Mouse (Mus musculus) cerebellum, postnatal 36 days (tissue): ENCODE measurements around the gene Alpk1.

ENCODE experiments used
- DNase-seq, 2 experiments: peaks; one replicate each; pipeline ENCODE4 v3.0.0; 2021 to 2022; ENCODE audit warnings: mixed read lengths in 2 of 2

Alpk1 gene

DNA sequence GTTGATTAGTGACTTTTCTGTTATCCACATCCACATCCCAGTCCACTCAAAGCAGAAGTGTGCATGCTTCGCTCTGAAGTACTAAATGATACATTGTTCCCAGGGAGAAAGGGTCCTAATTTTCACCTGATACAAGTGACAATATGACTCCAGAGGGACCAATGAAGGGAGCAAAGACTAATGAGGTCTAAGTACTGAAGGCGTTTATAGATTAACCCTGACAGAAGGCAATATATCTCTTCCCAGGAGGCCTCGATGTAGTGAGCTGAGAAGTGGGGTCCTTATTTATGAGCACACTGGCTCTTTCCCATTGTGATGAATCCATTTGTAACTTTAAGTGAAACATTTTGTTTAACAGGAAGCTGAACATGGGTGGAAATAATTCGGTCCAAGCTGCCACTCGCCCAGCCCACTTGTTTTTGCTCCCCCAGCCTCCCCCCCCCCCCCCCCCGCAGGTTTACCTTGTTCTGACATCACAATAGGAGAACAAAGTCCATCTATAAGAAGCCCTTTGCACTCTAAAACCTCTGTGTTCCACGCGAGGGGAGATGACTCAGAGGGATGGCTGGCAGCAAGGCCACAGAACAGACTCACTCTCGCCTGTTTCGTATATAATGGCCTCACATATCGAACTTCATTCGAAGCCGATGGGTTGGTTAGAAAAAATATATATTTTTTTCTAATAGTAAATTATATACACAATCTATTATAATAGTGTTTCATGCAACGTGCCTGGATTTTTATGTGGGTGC, 36.5 kb downstream of the Alpk1 start:
- no peak for DNase-seq

DNA sequence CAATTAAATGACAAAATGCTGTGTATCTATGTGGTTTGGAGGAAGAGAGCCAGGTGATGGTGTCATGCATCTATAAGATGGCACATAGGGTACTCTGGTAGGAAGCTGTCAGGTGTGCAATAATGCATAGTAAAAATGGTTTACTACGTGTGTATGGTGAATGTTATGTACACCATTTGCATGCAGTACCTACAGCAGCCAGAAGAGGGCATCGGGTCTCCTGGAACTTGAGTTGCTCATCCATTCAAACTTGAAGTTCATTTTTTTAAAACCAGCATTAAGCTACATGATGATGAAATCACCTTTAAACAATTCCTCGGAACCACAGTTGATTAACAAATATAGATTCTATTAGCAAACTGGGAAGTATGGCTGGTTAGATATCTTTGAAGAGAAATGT, 38.9 kb downstream of the Alpk1 start:
- no peak for DNase-seq

DNA sequence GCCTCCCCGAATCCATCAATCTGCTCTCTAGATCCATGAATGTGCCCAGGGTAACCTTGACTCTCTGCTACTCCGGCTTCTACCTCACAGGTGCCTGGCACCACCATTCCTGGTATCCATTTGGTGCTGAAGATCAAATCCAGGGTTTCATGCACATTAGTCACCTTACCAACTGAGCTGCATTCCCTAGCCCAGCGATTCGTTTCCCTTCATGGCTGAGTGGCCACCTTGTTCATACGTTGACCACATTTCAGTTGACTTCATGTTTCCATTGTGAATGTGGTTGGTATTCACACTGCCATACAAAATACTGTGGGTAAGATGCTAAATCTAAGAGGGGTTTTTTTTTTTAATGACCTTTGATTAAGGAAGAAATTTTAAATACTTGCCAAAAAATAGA, 42.5 kb downstream of the Alpk1 start:
- no peak for DNase-seq

DNA sequence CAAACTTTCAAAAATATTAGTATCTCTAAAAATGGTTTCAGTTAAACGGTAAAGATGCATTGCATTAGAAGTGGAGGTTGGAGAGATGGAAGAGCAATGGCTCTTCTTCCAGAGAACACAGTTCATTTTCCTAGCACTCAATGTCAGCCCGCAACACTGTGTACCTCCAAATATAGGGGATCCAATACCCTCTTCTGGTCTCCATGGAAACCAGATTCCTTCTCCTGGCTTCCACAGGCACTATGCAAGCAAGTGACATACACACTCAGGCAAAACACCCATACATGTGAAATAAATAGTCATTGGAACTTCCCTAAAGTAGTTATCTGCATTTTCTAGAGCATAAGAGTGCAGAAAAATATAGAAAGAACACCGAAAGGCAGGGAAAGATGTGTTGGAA, 44.9 kb downstream of the Alpk1 start:
- no peak for DNase-seq

DNA sequence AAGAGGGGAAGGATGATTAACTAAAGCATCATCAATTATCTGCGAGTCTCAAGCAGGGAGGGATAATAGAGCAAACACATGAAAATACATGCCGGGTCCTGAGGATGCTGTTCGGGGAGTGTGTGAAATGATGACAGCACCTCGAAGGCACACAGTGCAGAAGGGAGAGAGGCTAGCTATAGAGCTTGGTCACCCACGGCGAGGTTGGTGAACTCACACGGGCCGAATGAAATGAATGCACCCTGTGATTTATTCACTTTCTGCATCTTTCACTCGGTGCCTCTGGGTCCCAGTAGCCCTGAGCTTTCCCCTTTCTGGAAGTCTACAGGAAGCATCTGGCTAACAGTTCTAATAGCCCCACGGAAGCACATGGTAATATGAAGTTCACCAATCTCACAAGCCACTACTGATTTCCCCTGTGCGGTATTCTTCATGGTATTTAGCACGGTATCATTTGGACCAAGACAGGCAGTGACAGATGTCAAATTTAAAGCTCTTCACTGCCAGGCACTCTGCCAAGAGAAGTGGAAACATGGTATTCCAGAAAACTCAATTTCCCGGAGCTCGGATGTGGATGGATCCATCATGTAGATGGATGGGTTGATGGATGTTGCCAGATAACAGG, 50.7 kb downstream of the Alpk1 start:
- no peak for DNase-seq

DNA sequence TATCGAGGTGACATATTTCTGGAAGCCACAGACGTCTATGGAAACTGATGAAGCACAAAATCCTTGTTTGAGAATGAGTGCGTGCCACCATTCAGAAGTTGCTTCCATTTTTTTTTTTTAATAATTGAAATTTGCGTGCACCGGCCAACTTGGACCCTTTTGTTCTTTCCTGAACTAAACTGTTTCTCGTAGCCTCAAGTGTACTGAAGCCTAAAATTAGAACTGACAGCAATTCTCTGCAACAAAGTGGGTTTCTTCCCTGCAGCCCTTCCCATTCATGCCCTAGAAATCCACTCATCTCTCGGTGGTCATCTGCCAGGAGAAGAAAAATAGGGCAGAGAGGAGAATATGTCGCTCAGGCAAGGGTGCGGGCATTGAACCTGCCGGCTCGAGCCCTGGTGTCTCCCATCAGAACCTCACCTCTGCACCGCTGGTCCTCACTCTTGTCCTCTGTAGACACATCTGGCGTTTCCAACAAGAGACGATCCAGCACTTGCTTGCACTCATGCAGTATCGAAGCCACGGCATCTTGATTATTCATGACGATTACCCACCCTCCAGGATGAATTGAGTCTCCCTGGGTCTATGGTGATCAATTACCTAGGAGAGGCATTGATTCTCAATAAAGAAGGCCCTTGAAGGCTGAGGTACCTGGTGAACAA, 51.3 kb downstream of the Alpk1 start:
- DNase-seq: no peak

DNA sequence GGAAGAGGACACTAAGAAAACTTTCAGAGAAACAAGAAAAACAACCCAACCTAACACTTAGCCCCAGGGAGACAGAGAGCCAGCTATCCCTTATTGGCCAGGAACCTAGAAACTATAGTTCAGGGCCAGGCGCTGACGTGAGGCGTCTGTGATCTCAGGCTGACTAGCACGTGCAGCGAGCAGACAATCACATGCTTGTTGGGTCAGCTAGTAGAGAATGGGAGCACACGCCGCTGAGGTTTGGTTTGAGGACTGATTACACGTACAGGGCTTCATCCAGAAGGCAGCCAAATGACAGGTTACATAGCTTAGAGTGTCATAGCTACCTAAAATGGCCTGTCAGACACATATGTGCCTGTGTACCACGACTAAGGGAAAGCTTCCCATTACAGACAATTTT, 52.3 kb downstream of the Alpk1 start:
- no peak for DNase-seq

DNA sequence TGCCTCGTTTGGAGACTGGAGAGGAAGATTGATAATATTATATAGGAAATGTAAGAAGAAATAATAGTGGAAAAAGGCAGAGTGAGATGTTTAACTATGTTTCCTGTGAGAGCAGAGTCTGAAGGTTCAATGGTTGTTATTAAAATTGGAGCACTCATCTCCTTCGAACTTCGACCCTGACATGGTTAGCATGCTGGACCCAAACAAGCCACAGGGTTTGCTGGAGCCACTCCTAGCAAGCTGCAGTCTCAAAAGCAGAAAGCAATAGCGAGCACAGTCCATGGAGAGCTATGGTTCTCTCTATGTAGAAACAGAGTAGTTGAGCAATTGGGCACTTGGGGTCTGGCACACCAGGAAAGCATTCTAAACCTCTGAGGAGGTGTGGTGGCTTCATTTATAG, 59.4 kb downstream of the Alpk1 start:
- DNase-seq: no peak

DNA sequence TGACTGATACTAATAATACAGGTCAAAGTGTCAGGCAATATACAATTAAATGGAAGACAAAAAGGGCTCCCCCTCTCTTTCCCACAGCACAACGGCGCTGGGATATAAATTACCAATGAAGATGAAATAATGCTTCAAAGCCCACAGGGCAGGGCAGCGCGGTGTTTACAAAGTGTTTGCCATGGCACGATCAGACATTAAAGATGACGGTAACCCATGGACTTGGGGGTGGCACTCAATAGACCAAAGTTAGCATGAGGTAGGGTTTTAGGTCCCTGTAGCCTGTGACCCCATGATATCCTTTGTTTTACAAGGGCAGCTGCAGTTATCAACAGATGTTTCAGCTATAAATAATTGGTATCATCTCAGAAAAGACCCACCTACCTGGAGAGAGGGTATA, 60.3 kb downstream of the Alpk1 start:
- no peak for DNase-seq

DNA sequence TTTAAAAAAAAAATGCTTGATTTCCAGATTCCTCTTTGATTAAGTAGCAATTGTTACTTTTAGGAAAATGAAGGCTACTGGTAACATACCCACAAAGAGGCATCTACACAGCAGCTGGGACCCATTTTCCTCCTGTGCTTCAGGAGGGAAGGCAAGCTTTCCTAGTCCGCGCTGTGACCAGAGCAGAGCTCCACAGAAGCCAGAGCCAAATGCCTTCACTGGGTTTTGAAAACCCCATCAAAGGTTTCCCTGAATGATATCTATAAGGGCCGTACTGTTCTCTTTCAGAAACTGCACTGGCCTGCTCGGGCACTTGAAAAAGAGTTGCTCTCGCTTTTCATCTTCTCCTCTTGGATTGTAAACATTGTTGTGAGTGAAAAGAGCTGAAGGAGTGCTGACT, 60.7 kb downstream of the Alpk1 start:
- no peak for DNase-seq

DNA sequence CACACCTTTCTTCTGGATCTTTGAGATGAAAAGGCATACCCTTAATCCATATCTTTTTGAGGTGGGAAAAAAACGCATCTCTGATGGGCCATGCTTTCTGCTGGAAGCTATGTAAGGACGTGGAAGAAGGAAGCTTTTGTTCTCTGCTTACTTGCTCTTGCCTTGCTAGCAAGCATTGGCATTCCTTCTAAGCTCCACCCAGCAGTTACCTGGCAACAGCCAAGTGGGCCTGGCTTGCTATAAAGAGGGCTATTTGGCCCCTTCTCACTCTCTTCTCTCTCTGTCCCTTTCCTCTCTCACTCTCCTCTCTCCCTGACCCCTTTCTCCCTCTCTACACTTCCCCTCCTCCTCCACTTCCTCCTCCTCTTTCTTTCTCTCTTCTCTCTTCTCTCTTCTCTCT, 63.6 kb downstream of the Alpk1 start:
- DNase-seq: no peak

DNA sequence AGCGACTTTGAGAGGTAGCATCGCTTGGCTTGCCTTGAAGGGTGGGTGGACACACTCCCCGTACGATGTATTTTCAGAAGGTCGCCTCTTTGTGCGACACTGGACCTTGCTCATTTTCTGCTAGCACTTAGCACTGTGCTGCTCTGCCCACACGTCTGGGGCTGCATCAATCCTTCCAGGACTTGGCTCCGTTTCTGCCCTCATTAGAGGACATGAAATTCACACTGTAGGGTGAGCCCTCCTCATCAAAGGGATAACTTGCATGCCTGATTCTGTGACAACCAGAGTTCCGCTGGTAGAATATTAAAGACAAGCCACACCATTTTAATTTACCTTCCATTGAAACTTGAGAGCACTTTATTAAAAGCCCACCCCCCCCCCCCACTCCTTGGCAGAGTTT, 67.2 kb downstream of the Alpk1 start:
- no peak for DNase-seq

DNA sequence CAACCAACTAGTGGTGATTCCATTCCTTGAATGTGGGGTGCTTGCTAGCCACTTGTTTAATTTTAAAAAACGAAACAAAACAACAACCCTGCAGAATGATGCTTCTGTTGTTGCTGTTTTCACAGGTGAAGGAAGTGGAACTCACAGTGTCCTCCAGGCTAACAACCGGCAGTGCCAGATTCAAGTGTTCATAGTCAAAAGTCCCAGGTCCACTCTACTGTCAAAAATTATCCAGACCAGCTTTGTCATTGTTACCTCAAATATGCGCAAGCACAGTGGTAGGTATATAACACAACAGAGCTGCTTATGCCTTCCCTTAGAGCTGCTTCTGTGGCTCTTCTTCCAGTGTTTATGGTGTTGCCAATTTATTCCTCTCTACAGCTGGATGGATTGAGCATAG, 68.8 kb downstream of the Alpk1 start:
- no peak for DNase-seq

DNA sequence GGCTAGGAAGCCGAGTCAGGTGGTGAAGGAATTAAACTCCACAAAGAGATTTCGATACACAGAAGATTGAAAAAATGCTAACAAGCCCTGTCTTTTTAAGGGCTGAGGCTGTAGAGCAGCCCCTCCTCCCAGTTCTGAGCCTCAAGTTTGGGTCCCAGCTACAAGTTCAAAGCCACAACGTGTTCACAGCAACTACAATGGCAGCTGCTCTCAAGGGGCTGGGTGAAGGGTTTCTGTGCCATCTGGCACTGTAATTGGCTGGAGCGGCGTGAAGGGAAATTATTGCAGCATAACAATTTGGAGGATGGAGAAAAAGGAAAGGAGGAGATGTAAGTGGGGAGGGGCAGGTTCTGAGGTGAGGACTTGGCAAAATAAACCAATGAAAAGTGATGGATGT, 73.2 kb downstream of the Alpk1 start:
- no peak for DNase-seq

DNA sequence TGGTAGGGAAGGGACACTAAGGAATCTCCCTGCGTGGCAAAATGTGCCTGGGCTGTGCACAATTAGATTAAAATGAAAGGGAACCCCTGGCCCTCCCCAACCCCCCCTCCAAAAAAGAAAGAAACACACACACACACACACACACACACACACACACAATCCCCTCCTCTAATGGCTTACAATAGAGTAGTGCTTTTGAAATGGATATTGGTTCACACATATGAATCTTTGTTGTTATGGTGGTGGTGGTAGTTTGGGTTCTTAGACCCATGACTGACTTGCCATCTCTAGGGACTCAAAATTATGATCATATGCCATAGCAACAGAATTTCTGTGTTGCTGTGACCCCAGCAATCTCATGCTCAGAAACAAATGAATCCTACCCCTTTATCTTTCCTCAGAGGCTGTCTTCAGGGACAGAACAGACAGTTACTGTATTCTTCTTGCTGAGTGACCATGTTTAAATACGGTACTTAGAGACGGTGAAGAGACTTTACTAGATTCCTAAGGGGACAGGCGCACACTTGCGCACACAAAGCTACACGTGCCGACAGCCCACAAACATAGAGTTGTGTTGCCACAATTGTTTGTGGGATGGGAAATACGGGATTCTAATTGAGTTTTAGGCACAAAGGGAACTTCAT, 73.8 kb downstream of the Alpk1 start:
- no peak for DNase-seq

DNA sequence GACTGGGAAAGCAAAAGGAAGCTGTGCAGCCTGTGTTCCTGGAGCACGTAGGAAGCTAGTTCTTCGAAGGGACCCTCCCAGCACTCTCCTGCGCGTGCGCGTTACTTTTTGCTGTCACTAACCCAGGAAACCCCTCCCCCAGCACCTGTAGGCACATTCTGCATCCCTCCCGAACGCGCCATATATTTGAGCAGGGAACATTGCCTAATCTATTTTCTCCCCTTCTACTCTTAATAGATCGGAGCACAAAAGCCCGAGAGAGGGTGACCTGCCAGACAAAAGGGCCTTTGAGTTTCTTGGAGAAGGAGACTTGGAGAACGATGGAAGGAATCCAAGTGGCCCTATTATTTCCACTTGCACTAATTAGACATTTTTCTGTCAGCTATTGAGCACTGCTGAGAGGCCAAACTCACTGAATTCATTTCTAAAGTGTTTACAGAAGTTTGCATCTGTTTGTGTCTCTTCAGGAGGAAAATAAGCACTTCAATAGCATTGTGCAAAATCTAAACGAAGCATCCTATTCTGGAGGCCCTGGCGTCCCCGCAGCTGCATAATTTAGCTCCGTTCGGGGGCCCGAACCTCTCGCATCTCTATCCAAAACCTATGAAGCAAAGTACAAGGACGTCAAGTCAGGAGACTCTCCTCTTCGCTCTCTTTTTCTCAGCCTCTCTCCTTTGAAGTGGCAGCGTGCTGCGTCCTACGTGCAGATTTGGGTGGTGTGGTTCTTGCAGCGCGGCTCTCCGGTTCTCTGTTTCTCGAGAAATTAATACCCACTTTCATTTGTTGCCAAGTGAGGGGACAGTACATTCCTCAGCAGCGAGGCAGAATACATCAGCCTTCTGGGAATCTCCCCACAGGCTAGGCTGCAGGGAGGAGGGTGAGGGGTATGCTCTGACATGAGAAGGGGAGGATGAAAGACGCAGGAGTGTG, 74.5 kb downstream of the Alpk1 start:
- DNase-seq: no peak

DNA sequence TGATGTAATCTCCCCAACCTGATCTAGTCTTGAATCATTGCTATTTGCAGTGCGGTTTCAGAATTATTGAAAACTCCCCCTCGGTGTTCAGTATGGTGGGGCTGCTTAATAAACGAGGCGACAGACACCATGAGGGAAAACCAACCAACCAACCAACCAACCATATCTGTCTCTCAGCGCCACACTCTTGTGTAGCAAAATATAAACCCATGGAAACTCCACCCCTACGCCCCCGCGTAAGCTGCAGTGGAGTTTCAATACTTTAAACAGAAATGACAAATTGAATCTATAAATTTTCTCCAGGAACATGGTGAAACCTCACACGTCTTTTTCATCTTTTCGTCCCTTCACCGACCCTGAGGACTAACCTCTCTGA, 75.2 kb downstream of the Alpk1 start:
- no peak for DNase-seq

DNA sequence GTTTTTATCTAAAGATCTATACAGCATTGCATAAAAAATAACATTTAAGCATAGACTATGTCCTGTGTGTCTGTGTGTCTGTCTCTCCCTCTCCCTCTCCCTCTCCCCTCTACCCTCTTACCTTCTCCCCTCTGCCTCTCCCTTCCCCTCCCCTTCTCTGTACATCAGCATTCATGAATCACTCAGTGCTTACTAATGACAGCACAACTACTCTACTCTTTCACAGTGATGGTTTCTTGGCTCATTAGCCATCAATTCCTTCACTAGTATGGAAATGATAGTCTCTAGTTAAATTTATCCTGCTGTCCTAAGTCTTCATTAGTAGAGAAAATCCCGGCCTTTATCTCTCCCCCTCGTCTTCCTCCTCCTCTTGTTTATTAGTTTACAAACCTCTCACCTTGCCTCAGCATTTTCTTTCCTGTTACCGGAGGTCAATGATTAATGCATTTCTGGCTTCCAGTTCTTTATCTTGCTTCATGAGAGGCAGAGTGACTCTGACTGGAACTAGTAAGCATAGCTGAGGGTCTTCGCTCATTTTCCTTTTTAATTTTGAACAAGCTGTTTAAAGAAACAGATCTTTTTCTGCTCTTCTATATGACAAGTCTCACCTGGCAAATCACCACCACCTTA, 79.0 kb downstream of the Alpk1 start:
- DNase-seq: no peak

DNA sequence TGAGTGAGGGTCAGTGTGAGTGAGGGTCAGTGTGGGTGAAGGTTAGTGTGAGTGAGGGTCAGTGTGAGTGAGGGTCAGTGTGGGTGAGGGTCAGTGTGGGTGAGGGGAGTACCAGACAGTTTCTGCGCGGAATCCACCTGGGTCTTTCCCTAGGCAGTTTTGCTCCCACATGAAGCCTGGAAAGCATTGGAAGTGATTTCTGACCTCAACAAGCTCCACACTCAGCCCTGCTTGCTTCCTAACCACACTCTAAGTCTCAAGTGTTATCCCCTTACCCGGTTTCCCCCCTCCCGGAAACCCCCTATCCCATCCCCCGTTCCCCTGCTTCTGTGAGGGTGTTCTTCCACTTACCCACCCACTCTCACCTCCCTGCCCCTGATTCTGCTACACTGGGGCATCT, 81.7 kb downstream of the Alpk1 start:
- DNase-seq: no peak

DNA sequence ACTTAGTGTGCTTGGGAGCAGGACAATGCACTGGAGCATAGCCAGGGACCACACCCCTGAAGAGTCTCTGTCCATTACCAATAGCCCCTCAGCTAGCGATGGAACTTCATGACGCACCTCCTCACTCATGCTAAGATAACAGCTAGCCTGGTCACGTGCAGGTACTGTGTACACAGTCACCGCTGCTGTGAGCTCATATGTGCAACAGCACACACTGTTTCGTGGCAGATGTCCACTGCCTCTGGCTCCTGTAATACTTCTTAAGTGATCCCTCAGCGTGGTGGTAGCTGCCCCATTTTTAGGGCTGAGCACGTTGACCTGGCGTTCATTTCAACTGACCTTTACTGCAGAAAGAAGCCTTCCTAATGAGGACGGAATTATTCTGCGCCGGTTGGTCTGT, 83.8 kb downstream of the Alpk1 start:
- no peak for DNase-seq

DNA sequence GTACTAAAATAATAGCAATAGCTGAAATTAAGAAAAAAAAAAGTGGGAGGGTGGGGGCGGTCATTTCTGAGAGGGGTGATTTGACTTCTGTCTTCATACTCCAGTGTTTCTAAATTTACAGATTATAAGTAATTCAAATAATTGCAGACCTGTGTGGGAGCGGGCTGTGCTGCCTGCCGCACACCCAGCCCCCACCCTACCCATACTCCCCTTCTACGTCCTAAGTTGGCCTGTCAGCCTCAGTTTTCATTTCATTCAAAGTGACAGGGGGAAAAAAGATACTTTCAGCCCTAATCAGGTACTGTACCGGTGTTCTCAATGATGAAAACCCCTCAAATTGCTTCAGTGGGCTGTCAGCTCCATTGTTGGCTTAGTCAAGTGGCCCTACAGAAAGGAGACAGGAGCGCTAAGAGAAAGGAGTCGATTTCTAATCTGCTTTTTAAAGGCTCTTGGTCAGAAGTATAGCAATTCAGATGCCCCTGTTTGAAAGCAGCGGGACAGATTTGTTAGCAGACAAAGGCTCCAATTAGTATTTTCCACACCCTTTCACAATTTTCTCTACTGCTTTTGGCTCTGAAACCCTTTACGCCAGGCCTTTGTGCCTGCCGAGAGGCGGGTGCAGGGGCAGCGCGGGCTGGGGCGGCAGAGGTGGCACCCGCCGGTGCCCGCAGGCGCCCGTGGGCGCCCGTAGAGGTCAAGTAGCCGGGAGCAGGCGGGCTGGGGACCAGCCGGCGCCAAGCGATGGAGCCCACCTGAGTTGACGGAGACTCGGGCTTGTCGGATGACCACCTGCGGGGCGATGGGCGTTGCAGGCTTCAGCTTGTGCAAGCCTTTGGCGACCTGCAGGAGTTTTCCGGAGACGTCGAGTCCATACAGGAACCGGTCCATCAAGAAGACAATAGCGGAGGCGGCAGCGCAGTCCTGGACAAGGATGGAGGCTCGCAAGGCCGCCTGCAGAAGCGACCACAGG, 85.2 kb downstream of the Alpk1 start:
- no peak for DNase-seq
